ENCODE assay signal across 12 mouse cellular contexts in the genomic region with DNA sequence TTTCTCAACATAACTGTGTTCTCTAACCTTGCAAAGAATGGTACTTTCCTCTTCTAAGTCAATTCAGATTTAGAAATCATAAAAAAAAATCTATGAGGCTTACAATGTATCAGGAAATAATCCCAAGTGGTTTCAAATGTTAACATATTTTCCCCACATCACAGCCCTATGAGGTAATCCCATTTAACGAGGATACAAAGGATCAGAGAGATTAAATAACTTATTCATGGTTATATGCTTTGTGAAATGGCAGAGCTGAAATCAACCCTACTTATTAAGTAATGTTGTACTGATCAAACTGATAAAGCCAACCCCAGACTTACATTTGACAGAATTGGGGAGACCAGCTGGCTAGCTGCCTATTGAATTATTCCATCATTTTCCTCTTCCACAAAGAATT.
"Had no signal": no experiment of that assay in that cellular context is flagged by ENCODE, and none has a peak within 500 bp of the region (broad histone marks: within the 10 kb centered on the region; RNA-seq: fewer than 3 reads in every experiment).

No protein-coding gene starts in this region.

- DNase-seq: retina, postnatal 1 day; right cerebral cortex, adult 18-20 months; right cerebral cortex, postnatal 14 days; right cerebral cortex, postnatal 25 days; right cerebral cortex, postnatal 4 days; spleen, adult 18-20 months; thymus, adult 18-20 months; thymus, adult 2 months; thymus, postnatal 14 days; thymus, postnatal 25 days; thymus, postnatal 36 days; thymus, postnatal 4 days had no signal
